Mouse (Mus musculus) natural killer cell, adult 2 months (primary cell): ENCODE measurements around the gene Casc1.
A peak's percentile ranks its signal among the peaks of the same experiment; 100 is the strongest.

Source experiments
- DNase-seq, 2 experiments: peaks; one replicate each; pipeline ENCODE4 v3.0.0; 2022; ENCODE audit warnings: low spot score in 2 of 2

Gene Casc1

DNA sequence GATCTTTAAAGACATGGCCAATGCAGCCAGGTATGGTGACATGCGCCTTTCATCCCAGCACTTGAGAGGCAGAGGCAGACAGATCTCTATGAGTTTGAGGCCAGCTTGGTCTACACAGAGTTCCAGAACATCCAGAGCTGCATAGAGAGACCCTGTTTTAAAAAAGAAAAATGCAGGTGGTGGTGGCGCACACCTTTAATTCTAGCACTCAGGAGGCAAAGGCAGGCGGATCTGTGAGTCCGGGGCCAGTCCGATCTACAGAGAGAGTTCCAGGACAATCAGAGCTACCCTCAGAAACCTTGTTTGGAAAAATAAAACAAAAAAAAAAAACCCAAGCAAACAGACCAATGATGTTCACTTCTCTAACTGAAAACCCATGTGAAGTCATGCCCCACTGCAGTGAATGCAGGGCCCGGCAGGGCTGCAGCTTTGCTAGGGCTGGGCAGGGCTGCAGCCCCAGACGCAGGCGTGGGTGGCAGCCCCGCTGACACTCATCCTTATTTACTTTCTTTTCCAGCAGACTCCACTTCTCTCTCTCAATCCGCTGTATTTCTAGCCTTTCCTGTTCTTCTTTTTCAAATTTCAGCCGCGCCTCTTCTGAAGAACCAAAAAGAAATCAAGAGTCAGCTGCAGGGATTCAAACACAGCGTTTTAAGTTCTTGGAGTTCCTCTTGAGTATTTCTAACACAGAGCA lies 8.2 kb downstream of the Casc1 start:
- no peak for DNase-seq

DNA sequence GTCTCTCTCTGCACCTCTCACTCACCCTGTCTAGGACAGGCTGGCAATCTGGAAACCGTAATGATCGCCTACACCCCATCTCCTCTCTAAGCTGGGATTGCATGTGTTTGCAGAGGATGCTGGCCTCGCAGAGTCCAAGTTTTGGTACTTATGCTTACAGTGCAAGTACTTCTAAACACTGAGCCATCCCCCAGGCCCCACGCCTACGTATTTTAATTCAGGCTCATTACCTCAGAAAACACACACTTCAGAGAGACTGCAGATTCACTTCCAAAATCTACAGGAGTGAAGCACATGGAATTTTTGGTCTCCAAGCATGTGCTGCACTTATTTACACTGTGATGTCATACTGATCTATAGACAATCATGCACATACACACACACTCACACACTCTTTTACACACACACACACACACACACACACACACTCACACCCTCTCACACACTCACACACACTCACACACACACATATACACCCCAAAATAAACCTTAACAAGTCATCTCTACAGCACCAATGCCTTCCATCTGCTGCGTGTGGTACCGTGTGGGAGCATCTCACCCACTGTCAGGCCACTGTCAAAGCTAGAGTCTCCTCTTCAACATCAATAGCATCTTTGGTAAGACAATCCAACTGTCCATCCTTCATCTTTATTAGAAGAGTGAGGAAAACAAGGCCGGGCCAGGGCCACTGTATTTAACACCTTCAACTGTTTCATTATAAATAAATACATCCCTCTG lies 12.7 kb downstream of the Casc1 start:
- no peak for DNase-seq

- no peak for DNase-seq
These were observed 17.4 kb downstream of the Casc1 start for GRCm38 (mm10) chr6:145193446-145193845.

GRCm38 (mm10) chr6:145193038-145193437 lies 17.8 kb downstream of the Casc1 start:
- DNase-seq, result no peak

DNA sequence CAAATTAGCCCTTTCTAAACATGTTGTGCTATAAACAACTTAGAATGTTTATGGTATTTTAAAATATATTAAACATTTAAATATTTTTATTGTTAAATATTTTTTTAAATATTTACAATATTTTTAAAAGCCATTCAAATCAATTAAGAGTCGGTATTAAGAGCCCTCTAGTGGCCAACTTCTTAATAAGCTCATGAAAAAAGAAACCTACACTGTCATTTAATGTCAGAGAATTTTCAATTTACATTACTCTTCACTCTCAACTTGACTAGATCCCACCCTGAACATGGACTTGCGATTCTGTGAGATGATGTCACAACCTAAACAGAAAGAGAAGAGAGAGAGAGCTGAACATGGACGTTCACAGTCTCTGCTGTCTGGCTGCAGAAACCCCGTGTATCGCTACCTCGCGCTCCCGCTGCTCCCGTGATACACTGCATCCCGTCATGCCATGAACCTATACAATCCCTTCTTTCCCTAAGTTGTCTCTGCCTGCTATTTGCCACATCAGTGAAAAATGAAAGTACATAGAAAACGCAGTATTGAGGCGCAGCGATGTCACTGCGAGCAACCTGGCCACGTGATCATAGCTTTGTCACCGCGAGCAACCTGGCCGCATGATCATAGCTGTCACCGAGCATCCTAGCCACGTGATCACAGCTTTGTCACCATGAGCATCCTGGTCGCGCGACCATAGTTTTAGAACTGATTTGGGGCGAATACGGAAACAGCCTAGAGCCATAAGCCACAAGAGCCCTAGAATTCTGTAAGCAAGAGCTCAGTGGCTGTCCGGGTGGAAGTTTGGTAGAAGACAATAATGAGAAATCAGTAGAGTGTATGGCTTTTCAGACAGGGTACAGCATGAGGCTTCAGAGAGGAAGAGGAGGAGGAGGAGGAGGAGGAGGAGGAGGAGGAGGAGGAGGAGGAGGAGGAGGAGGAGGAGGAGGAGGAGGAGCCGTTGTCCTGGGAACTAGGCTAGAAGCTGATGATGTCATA lies 23.4 kb downstream of the Casc1 start:
- peak; percentile 71 to 79 for DNase-seq

- no peak for DNase-seq
These were observed 24.7 kb downstream of the Casc1 start for GRCm38 (mm10) chr6:145186096-145186495.

DNA sequence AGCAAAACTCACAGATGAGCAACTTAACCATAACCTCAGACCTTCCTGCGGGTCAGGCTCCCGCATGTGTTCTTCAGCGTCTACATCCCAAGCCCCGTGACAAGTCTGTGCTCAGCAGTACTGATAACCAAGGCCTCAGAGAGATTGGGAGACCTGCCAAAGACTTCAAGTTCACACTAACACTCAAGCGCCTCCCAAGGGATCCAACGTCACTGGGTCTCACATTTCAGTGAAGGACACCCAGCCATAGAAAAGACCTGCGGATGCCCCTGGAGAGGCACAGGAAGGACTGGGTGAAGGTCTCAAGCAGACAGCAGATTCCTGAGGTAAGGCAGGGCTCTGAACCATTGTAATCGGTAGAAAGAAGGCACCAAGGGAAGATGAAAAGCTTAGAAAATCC lies 28.8 kb downstream of the Casc1 start:
- DNase-seq, result no peak

DNA sequence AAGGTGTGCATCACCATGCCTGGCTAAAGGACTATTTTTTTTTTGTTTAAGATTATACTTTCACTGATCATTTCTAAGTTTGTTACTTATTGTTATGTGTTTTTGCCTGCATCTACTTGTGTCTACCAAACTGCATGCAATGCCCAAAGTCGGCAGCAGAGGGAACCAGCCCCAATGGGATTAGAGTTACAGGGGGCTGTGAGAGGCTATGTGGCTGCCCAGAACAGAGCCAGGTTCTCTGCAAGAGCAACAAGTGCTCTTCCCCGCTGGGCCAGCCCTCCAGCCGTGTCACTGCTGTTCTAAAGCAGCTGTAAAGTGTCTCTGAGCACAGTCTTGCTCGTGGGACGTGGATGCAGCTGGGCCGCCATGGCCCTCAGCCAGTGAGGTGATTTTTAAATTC lies 31.1 kb downstream of the Casc1 start:
- DNase-seq, result peak; percentile 29 to 65

GRCm38 (mm10) chr6:145176474-145176873 lies 34.3 kb downstream of the Casc1 start:
- DNase-seq, result no peak

DNA sequence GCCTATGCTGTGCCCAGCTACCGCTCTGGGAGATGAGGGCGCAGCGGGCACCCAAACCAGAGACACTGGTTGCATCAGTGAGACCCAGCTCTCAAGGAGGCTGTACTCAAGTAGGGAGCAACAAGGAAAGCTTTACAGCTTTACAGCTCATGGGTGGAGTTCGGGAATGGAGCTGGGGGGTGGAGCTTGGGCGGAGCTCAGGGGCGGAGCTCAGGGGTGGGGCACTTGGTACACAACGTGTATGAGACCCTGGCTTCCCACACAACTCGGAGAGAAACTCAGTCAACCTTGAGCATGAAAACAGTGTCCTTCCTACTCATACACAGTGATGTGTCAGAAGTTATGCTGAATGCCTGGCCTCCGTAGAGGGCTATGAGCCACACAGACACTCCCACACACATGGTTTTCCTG lies 35.2 kb downstream of the Casc1 start:
- no peak for DNase-seq

DNA sequence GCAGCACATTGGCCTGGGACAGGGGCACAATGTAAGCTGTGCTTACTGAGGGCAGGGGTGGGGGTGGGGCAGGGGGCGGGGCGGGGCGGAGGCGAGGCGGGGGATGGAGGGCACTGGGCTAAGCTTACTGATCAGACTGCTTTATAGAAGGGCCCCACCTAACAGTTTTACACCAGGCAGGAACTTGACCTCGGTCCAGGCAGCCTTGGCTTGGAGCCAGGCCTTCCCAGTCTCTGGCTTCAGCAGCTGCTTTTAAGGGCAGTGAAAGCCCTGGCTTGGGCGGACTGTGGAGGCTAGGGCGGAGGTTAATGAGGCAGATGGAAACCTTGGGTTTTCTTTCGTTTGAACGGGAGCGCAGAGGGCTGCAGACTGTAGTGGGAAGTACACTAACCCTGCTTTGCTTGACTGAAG lies 37.0 kb downstream of the Casc1 start:
- no peak for DNase-seq

DNA sequence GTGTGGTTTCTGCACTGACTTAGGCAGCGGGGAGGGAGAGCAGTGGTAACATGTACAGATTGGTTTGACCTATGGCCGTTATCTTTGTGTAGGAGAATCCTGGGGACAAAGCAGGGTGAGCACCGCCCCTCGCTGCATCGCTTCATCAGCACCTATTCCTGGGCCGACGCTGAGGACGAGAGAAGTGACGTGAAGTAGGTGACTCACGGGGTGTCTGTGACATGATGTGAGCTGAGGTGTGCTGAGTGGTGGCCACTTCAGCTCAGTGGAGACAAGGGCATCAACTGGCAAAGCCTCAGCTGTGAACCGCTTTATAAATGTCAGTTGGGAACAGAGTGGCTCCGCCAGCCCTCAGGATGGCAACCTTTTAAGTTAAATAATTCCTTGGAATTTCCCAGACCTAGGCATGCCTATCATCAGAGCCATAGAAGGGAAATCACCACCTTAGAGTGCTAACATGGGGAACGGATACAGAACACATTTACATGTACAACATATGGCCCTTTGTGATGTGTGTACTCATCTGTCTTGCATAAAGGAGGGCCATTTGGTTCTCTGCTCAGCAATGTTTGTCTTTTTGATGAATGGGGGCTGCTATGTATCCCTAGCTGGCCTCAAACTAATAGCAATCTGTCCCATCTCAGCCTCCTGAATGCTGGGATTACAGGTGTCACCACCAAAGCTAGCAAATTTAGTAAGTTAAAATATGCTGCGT lies 38.8 kb downstream of the Casc1 start:
- no peak for DNase-seq

- DNase-seq, result no peak
These were observed 50.2 kb downstream of the Casc1 start for GRCm38 (mm10) chr6:145160581-145160980.

DNA sequence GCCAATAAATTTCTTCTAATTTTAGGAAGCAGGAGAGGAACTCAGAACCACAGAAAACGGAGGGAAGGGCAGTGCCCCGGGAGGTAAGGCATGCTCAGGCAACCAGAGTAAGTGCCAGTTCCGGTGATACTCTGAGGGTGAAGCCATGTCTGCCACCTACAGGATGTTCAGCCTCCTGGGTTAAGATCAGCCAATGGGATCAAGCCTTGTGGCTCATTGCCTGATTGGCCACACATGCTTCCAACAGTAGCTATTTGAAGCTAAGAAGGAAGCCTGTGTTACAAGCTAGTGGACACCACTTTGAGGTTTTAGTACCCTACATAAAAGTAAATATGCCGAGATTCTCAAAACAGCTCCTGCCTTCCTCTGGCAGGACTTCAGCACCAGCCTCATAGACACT lies 52.2 kb downstream of the Casc1 start:
- DNase-seq, result peak in 1 of 2 experiments; percentile 22

DNA sequence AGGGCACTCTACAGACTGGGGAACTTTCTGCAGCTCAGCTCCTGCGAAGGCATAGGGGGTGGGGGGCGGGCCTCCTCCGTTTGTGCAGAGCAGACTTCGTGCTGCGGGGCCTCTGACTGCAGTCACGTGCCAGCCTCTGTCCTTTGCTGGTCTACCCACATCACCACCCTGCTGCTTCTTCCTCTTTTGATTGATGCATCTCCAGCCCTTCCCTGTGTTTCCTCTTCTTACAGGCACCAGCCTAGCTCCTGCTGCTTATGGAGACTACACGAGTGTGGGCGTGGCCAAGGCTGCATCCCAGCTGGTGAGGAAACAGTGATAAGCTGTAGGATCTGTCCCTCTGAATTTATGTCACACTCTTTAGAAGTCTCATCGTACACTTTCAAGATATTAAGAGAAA lies 61.8 kb downstream of the Casc1 start:
- DNase-seq, result no peak

DNA sequence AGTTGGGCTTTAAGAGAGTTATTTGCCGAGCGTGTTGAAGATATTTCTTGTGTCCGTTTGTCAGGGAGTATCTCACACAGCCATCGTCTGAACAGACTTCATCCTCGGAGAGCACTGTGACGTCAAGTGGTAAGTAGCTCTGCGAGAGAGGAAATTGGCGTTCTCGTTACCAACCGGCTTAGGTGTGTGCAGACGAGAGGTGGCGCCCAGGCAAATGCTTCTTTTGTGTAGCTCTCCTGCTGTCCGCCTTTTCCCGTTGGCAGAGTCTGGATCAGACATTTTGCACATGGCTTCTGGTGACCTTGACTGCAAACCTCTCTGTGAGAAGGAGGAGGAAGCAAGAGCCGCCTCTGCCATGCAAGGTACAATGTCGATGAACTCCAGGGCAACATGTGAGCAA lies 63.1 kb downstream of the Casc1 start:
- no peak for DNase-seq

- DNase-seq, result no peak
These were observed 65.6 kb downstream of the Casc1 start for GRCm38 (mm10) chr6:145145173-145145572.

GRCm38 (mm10) chr6:145141827-145142226 lies 69.0 kb downstream of the Casc1 start:
- no peak for DNase-seq

DNA sequence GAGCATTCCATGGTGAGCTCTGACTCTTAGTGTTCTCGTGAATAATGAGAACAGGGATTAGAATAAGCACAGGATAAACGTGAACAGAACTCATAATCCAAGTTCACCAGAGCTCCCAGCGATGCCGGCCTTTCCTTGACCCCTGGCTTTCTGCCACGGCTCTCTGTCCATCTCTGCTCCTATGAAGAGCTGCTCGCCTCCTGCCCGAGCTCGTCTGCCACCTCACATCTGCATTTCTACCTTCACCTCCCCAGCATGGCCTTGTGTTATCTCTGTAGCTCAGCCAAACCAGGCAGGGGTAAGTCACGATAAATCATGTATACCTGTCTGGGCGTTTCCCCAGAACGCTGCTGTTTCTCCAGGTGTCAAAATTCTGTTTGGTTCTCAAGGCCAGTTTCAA lies 70.1 kb downstream of the Casc1 start:
- no peak for DNase-seq

GRCm38 (mm10) chr6:145139776-145140475 lies 70.9 kb downstream of the Casc1 start:
- DNase-seq, result no peak

- no peak for DNase-seq
These were observed 71.6 kb downstream of the Casc1 start for GRCm38 (mm10) chr6:145139236-145139635.
